Mouse (Mus musculus): ENCODE measurements at regions not wholly inside any gene's neighbourhood (a gene's known extent, or its start where the extent isn't known, plus 50 kb on each side); places are given as distances from the start of the nearest gene placed in this dataset.

- no peak for TF ChIP-seq CTCF (IDR thresholded peaks at IDR 0.05)
- TF ChIP-seq EP300 (IDR thresholded peaks at IDR 0.05): no peak
Measured at GRCm38 (mm10) chr5:41373409-41373808, 334.5 kb downstream of the Rab28 start.
